Mouse (Mus musculus): Measurements from ENCODE around the gene Rnf185. TPM values are rescaled to one million over a fixed set of nuclear protein-coding genes. Genes with fewer than 3 reads are reported as not detected.

Gene Rnf185
- polyA plus RNA-seq, 3 experiments from 2014 or later: 16.8 to 28.4 (median 21.9) TPM

- ATAC-seq: no peak
These were observed 9.5 kb downstream of the Rnf185 start for GRCm38 (mm10) chr11:3442677-3443076.

- no peak for ATAC-seq
These were observed 10.3 kb downstream of the Rnf185 start for GRCm38 (mm10) chr11:3441696-3442443.

GRCm38 (mm10) chr11:3437621-3438020 lies 14.5 kb downstream of the Rnf185 start:
- ATAC-seq: no peak

DNA sequence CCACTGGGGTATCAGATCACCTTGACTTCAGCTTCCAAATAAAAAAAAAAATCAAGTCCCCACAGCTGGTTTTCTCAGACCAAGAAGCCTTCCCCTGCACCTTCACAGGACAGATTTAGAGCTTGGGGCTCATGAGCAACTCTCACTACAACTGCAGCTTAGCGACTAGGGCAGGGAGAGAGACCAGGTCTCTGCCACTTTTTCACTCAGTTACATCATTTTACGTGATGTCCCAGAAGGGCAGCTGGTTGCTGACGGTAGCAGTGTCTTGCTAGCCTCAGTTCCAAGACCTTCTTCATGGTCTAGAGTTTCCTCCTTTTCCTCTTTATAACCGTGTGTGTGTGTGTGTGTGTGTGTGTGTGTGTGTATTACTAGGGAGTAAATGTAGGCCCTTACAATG lies 18.4 kb downstream of the Rnf185 start:
- ATAC-seq: no peak

GRCm38 (mm10) chr11:3431976-3432603 lies 20.1 kb downstream of the Rnf185 start:
- no peak for ATAC-seq

DNA sequence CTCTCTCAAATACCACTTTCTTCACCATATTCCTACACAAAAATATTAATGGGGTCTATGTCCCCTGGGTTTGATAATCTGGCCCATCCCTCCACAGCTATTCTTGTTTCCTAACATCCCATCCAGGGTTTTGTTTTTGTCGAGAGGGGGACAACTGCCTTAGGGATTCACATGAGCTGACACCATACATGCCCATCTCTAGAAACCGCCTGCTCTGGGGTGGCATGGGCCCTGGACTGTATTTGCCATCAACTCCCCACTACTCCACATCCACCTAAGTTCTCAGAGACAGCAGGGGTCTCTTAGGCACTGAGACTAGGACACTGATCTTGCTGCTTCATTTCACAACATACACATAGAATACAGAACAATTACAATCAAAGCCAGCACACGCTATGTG lies 20.6 kb downstream of the Rnf185 start:
- ATAC-seq: no peak

- ATAC-seq: no peak
These were observed 23.5 kb downstream of the Rnf185 start for GRCm38 (mm10) chr11:3428632-3429031.

- ATAC-seq: no peak
These were observed 24.4 kb downstream of the Rnf185 start for GRCm38 (mm10) chr11:3427697-3428230.

GRCm38 (mm10) chr11:3422242-3422641 lies 29.9 kb downstream of the Rnf185 start:
- ATAC-seq: no peak

- no peak for ATAC-seq
These were observed 33.4 kb downstream of the Rnf185 start for GRCm38 (mm10) chr11:3418741-3419140.

- no peak for ATAC-seq
These were observed 34.4 kb downstream of the Rnf185 start for GRCm38 (mm10) chr11:3417795-3418194.

DNA sequence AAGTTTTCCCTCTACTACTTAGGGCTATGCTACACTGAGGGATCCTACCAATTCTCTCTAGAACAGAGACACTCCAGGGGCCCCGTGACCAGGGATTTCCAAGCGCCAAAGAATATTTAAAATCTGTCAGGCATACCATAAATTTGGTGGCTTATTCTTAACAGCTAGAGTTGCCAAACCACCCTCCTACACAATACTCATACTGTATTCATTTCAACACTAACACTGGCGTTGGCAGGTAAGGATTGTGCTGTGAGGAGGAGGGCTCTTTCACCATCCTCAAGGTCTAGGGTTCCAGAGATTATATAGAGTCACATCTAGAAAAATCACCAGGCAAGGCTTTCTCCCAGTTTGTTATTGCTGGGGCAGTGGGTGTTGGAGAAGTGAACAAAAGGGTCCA lies 35.8 kb downstream of the Rnf185 start:
- ATAC-seq: no peak

DNA sequence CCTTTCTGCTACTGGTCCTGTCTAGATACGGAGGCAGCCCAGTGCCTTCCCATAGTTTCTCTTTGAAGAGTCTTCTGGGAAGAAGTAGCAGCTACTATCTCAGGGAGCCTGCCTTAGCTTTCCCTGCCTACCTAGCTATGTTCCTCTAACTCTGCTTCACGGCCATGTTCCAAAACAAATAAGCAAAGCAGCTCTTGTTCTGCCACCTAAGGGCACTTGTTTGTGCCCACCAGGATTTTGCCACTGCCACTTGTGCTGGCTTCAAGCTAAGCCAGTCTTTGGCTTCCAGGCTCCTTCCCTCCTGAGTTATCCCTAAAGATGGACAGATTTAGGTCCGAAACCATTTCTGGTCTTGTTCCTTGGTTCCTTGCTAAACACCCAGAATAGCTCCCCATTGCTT lies 40.1 kb downstream of the Rnf185 start:
- ATAC-seq: no peak

DNA sequence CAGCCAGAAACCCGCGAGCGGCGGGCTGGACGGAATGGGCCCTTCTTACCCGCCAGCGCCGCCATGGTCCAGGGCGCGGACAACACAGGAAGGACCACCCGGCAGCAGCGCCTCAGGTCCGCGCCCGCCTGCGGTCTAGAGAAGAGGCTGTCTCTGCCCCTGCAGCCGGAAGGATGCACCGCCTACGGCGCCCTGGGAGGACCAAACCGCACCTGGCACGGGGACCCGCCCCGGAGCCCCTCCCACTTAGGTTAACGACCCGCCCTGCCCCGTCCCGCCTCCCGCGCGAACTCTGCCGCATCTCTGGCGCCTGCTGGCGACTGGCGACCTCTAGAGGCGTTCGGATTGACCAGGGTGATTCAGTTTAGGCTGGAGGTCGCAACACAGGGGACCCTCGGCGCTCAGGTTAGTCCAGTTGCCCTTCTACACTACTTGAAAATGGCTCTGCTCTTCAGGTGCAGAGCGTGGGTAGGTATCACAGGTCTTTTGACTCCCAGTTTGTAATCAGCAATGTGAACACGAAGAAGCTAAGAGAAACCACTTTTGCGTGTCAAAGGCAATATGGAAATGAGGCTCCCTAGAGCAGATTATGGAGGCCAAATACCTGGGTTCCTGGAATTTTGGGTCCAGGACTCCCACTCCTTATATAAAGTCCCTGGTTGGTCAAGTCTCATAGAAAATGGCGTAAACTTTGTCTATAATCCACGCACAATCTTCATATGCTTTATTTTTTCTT lies 43.0 kb downstream of the Rnf185 start, which contains the start of gene Limk2:
Gene Limk2, minus strand, starts transcription at position 193 of the 736 bp plus-strand sequence.
- peak; percentile 90 for ATAC-seq

GRCm38 (mm10) chr11:3408131-3408996 lies 43.8 kb downstream of the Rnf185 start:
- ATAC-seq: no peak

DNA sequence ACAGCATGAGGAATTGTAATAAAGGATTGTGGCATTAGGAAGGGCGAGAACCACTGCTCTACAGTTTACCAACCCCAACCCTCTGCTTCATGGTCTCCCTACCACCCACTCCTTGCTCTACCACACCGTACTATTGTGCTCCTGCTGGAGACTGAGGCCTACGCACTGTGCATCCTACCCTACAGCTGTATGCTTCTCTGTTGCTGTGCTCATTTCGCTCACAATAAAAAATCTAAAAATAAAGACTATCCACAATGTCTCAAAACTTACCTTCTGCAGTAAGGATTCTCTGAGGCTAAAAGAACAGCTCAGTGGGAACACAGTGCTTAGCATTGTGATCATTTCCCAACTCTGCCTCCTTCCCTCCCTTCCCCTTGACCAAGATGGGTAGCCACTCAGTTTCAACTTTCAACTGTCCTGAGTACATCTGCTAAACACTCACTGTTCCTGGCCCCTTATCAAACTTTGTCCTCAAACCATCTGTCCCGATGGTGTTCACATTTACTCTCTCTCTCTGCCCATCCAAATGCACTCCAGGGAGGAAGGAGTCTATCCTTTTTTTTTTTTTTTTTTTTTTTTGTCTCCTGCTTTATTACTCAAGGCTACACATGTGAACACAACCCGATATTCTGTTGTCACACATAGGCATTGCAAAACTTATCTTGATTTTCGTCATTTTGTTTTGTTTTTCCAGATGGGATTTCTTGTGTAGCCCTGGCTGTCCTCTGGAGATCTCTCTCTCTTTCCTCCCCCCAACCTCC lies 47.7 kb downstream of the Rnf185 start:
- no peak for ATAC-seq

DNA sequence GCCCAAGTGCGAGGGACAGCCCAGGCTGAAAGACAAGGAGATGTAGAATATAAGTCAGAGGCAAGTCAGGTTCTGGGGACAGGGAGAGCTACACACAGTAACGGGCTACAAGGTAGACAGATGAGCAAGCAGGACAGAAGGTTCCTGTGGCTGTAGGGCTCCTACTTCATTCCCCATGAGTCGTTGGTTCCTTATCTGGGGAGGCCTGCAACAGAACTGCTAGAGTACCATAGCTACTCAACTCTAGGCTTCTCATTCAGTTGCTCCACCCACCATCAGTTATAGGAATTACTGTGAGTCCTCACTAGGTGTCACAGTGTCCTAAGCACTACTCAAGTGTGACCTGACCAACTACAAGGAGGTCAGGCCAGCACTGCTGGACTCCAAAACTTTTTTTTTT lies 49.1 kb downstream of the Rnf185 start:
- ATAC-seq: no peak

GRCm38 (mm10) chr11:3398318-3398717 lies 53.8 kb downstream of the Rnf185 start:
- ATAC-seq: no peak

DNA sequence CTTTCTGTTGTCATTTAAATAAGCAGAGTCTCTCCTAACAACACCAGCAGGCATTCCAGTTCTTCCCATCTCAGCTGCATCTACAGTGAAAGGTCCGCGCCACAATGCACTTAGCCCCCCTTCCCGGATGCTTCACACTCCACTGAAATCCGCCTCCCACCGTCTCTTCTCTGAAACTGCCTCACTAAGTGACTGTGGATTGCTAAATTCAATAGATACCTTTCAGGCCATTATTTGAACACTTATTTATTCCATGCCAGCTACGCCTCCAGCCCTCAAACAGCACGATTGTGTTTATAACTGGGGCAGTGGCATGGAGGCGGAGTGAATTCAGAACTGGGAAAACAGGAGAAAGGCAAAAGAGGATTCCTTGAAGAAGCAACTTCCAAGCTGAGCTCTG lies 55.6 kb downstream of the Rnf185 start:
- no peak for ATAC-seq

GRCm38 (mm10) chr11:3396091-3396490 lies 56.1 kb downstream of the Rnf185 start:
- no peak for ATAC-seq

GRCm38 (mm10) chr11:3394520-3394919 lies 57.6 kb downstream of the Rnf185 start:
- ATAC-seq: no peak

- ATAC-seq: no peak
These were observed 59.6 kb downstream of the Rnf185 start for GRCm38 (mm10) chr11:3392526-3392925.

Data from inflammation-experienced regulatory T-cells, adult 6 months (primary cell).